Mouse (Mus musculus) olfactory bulb, adult 2 months (tissue): ENCODE measurements around the gene Fyn.

Experiments used
- CTCF ChIP-seq: fragments of 200-500 bp; IDR thresholded peaks from 2 replicates; pipeline ENCODE4 v1.5.1; 2012; ENCODE audit warnings: low read depth, mild to moderate bottlenecking, low read length, moderate library complexity; ENCODE audit not compliant: insufficient read depth
- POLR2A ChIP-seq: fragments of 200-500 bp; IDR thresholded peaks from 2 replicates; pipeline ENCODE4 v1.6.1; 2012; ENCODE audit warnings: mild to moderate bottlenecking, low read depth, low read length, moderate library complexity; ENCODE audit not compliant: insufficient read depth

GRCm38 (mm10) chr10:39441636-39442035 lies 73.0 kb downstream of the Fyn start:
- TF ChIP-seq POLR2A (no peak), CTCF (no peak)
